Mouse (Mus musculus) layer of hippocampus, adult 18-20 months (tissue): ENCODE measurements at regions not wholly inside any gene's neighbourhood (a gene's known extent, or its start where the extent isn't known, plus 50 kb on each side); places are given as distances from the start of the nearest gene placed in this dataset.
A peak's percentile ranks its signal among the peaks of the same experiment; 100 is the strongest.

Source experiments
- DNase-seq, 2 experiments: peaks; one replicate each; pipeline ENCODE4 v3.0.0; 2022; ENCODE audit warnings: low spot score in 2 of 2

- DNase-seq: no peak
These were observed 296.0 kb downstream of the Meis1 start for GRCm38 (mm10) chr11:18722770-18723169.

GRCm38 (mm10) chr11:18715851-18716126 lies 303.0 kb downstream of the Meis1 start:
- no peak for DNase-seq

GRCm38 (mm10) chr11:18715050-18715850 lies 303.5 kb downstream of the Meis1 start:
- DNase-seq: peak in 1 of 2 experiments; percentile 27

- no peak for DNase-seq
These were observed 304.4 kb downstream of the Meis1 start for GRCm38 (mm10) chr11:18714400-18714799.

- DNase-seq: peak; percentile 57 to 81
These were observed 306.1 kb downstream of the Meis1 start for GRCm38 (mm10) chr11:18712642-18713053.

- DNase-seq: no peak
These were observed 309.2 kb downstream of the Meis1 start for GRCm38 (mm10) chr11:18709628-18710027.

- no peak for DNase-seq
These were observed 337.2 kb downstream of the Meis1 start for GRCm38 (mm10) chr11:18681593-18681992.

- no peak for DNase-seq
These were observed 341.9 kb downstream of the Meis1 start for GRCm38 (mm10) chr11:18676876-18677275.

- peak; percentile 44 to 83 for DNase-seq
These were observed 347.8 kb downstream of the Meis1 start for GRCm38 (mm10) chr11:18670967-18671366.

- DNase-seq: no peak
These were observed 349.5 kb downstream of the Meis1 start for GRCm38 (mm10) chr11:18669322-18669721.

- DNase-seq: no peak
These were observed 362.4 kb downstream of the Meis1 start for GRCm38 (mm10) chr11:18656358-18656757.

- DNase-seq: no peak
These were observed 386.6 kb downstream of the Meis1 start for GRCm38 (mm10) chr11:18631975-18632773.

- no peak for DNase-seq
These were observed 387.2 kb downstream of the Meis1 start for GRCm38 (mm10) chr11:18631570-18631969.

- DNase-seq: no peak
These were observed 397.0 kb downstream of the Meis1 start for GRCm38 (mm10) chr11:18621777-18622176.

- no peak for DNase-seq
These were observed 413.9 kb downstream of the Meis1 start for GRCm38 (mm10) chr11:18604836-18605235.

- DNase-seq: no peak
These were observed 417.1 kb downstream of the Meis1 start for GRCm38 (mm10) chr11:18601568-18602182.

GRCm38 (mm10) chr11:18598349-18598748 lies 420.4 kb downstream of the Meis1 start:
- no peak for DNase-seq

- no peak for DNase-seq
These were observed 421.8 kb downstream of the Meis1 start for GRCm38 (mm10) chr11:18596996-18597395.

GRCm38 (mm10) chr11:18590487-18590886 lies 428.3 kb downstream of the Meis1 start:
- no peak for DNase-seq

- DNase-seq: no peak
These were observed 432.3 kb downstream of the Meis1 start for GRCm38 (mm10) chr11:18586468-18586867.

- DNase-seq: no peak
These were observed 433.8 kb downstream of the Meis1 start for GRCm38 (mm10) chr11:18585031-18585430.

GRCm38 (mm10) chr11:18582781-18583161 lies 436.0 kb downstream of the Meis1 start:
- DNase-seq: no peak
